Mouse (Mus musculus) Muller cell, postnatal 12 days (primary cell): ENCODE results near the gene H2al1h.
"Not testable (repeated sequence)": the region's sequence is repeated elsewhere in the genome, so short reads cannot be mapped to it uniquely, and the experiment has no call there.

ENCODE experiments used
- DNase-seq: peaks from one replicate; pipeline ENCODE4 v3.0.0-alpha.2; 2015; ENCODE audit errors: inconsistent ontology term

Gene H2al1h

GRCm38 (mm10) chrX:11321192-11321591, at the start of gene H2al1h:
Gene H2al1h (plus strand): TSS chrX:11321492.
- DNase-seq = not testable (repeated sequence)

- no peak for DNase-seq
Observed at GRCm38 (mm10) chrX:11273190-11273589, 48.1 kb upstream of the H2al1h start.

- DNase-seq = no peak
Observed at GRCm38 (mm10) chrX:11277083-11277482, 44.2 kb upstream of the H2al1h start.

GRCm38 (mm10) chrX:11280741-11281140, 40.6 kb upstream of the H2al1h start:
- no peak for DNase-seq

- peak; percentile 5 for DNase-seq
Observed at GRCm38 (mm10) chrX:11288306-11288882, 32.9 kb upstream of the H2al1h start.

GRCm38 (mm10) chrX:11289244-11289643, 32.0 kb upstream of the H2al1h start:
- DNase-seq = no peak

- DNase-seq = not testable (repeated sequence)
Observed at GRCm38 (mm10) chrX:11298957-11299356, 22.3 kb upstream of the H2al1h start, which contains the start of gene H2al1a. Gene H2al1a (plus strand): TSS chrX:11299257.

- not testable (repeated sequence) for DNase-seq
Observed at GRCm38 (mm10) chrX:11302132-11302531, 19.2 kb upstream of the H2al1h start, which contains the start of gene H2al1b. Gene H2al1b (plus strand): TSS chrX:11302432.

- DNase-seq = not testable (repeated sequence)
Observed at GRCm38 (mm10) chrX:11305355-11305754, 15.9 kb upstream of the H2al1h start, which contains the start of gene H2al1c. Gene H2al1c (plus strand): TSS chrX:11305655.

GRCm38 (mm10) chrX:11308524-11308923, 12.8 kb upstream of the H2al1h start, which contains the start of gene H2al1d:
Gene H2al1d (plus strand): TSS chrX:11308824.
- DNase-seq = not testable (repeated sequence)

- not testable (repeated sequence) for DNase-seq
Observed at GRCm38 (mm10) chrX:11311634-11312033, 9.7 kb upstream of the H2al1h start, which contains the start of gene H2al1e. Gene H2al1e (plus strand): TSS chrX:11311934.

GRCm38 (mm10) chrX:11314858-11315257, 6.4 kb upstream of the H2al1h start, which contains the start of gene H2al1f:
Gene H2al1f (plus strand): TSS chrX:11315158.
- DNase-seq = not testable (repeated sequence)

GRCm38 (mm10) chrX:11317956-11318355, 3.3 kb upstream of the H2al1h start, which contains the start of gene H2al1g:
Gene H2al1g (plus strand): TSS chrX:11318256.
- not testable (repeated sequence) for DNase-seq

GRCm38 (mm10) chrX:11324359-11324758, 3.1 kb downstream of the H2al1h start, which contains the start of gene H2al1i:
Gene H2al1i (plus strand): TSS chrX:11324659.
- DNase-seq = not testable (repeated sequence)

- not testable (repeated sequence) for DNase-seq
Observed at GRCm38 (mm10) chrX:11327522-11327921, 6.2 kb downstream of the H2al1h start, which contains the start of gene H2al1j. Gene H2al1j (plus strand): TSS chrX:11327822.

GRCm38 (mm10) chrX:11345762-11346161, 24.5 kb downstream of the H2al1h start:
- DNase-seq = no peak

GRCm38 (mm10) chrX:11346756-11347155, 25.5 kb downstream of the H2al1h start:
- no peak for DNase-seq

GRCm38 (mm10) chrX:11360823-11361222, 39.5 kb downstream of the H2al1h start:
- no peak for DNase-seq

GRCm38 (mm10) chrX:11361261-11361660, 40.0 kb downstream of the H2al1h start:
- no peak for DNase-seq

- DNase-seq = no peak
Observed at GRCm38 (mm10) chrX:11363890-11364289, 42.6 kb downstream of the H2al1h start.

GRCm38 (mm10) chrX:11365151-11365550, 43.9 kb downstream of the H2al1h start:
- no peak for DNase-seq
